Mouse (Mus musculus): ENCODE data around the gene Edar.

Edar gene

GRCm38 (mm10) chr10:58601946-58602345 is 73.5 kb downstream of the Edar start:
- no peak for DNase-seq (ENCODE audit: low read depth, low spot score)

- DNase-seq (ENCODE audit: low read depth, low spot score) = peak; percentile 49
Measured at GRCm38 (mm10) chr10:58601431-58601901, 74.0 kb downstream of the Edar start.

GRCm38 (mm10) chr10:58600983-58601382 is 74.5 kb downstream of the Edar start:
- peak; percentile 28 for DNase-seq (ENCODE audit: low read depth, low spot score)

- no peak for DNase-seq (ENCODE audit: low read depth, low spot score)
Measured at GRCm38 (mm10) chr10:58600151-58600550, 75.3 kb downstream of the Edar start.

GRCm38 (mm10) chr10:58595821-58596220 is 79.6 kb downstream of the Edar start:
- no peak for DNase-seq (ENCODE audit: low read depth, low spot score)

- no peak for DNase-seq (ENCODE audit: low read depth, low spot score)
Measured at GRCm38 (mm10) chr10:58595197-58595596, 80.3 kb downstream of the Edar start.

GRCm38 (mm10) chr10:58594486-58594885 is 81.0 kb downstream of the Edar start:
- no peak for DNase-seq (ENCODE audit: low read depth, low spot score)

- no peak for DNase-seq (ENCODE audit: low read depth, low spot score)
Measured at GRCm38 (mm10) chr10:58585427-58586223, 89.8 kb downstream of the Edar start.

- no peak for DNase-seq (ENCODE audit: low read depth, low spot score)
Measured at GRCm38 (mm10) chr10:58560521-58560920, 114.9 kb downstream of the Edar start.

GRCm38 (mm10) chr10:58559901-58560300 is 115.6 kb downstream of the Edar start:
- DNase-seq (ENCODE audit: low read depth, low spot score) = peak; percentile 60

GRCm38 (mm10) chr10:58559098-58559497 is 116.4 kb downstream of the Edar start:
- peak; percentile 57 for DNase-seq (ENCODE audit: low read depth, low spot score)

- no peak for DNase-seq (ENCODE audit: low read depth, low spot score)
Measured at GRCm38 (mm10) chr10:58554693-58555387, 120.6 kb downstream of the Edar start.
